Comparison of ENCODE assay signal across 20 mouse cellular contexts in genomic region chr6:97290687-97291086, GRCm38 (mm10). TPM values are rescaled to one million over a fixed set of nuclear protein-coding genes. Genes with fewer than 3 reads are reported as not detected.
A peak's percentile ranks its signal among the peaks of the same experiment; 100 is the strongest.
DNase-seq lines count a peak whose midpoint lies in the region; ATAC-seq and TF ChIP-seq lines count a peak whose summit lies in the region.
"Had no signal": no experiment of that assay in that cellular context is flagged by ENCODE, and none has a peak within 500 bp of the region (broad histone marks: within the 10 kb centered on the region; RNA-seq: fewer than 3 reads in every experiment).

No protein-coding gene starts in this region.

- H3K27ac ChIP-seq in gastrocnemius, adult 2 months, result peak overlapping the region; percentile 66
- H3K27ac ChIP-seq in kidney, embryonic 16.5 days (ENCODE audit: low read length), result peak overlapping the region; percentile 55; the same call in 1 of the 2 replicates
- no peak overlapping the region for H3K27ac ChIP-seq in forebrain, embryonic 14.5 days (ENCODE audit: low read depth, low read length)
- H3K27ac ChIP-seq: embryonic facial prominence, embryonic 13.5 days; hindbrain, embryonic 10.5 days had no signal

- DNase-seq in gastrocnemius, adult 2 months, result no peak
- no peak for DNase-seq in gastrocnemius, postnatal 36 days
- no peak for DNase-seq in kidney, adult 9 months
- peak; percentile 42 for DNase-seq in brain, adult 2 months (ENCODE audit: low read depth, low spot score)
- peak; percentile 27 for DNase-seq in forebrain, embryonic 14.5 days (ENCODE audit: low spot score)
- no peak for DNase-seq in thymus, postnatal 10 days (ENCODE audit: low spot score in 2 of 2)
- DNase-seq: B cell, adult 2 months; cerebellum, adult 11 months; gastrocnemius, postnatal 25 days; kidney, postnatal 10 days; midbrain, embryonic 14.5 days; spleen, adult 18-20 months; thymus, postnatal 4 days had no signal

- H3K36me3 ChIP-seq in kidney, embryonic 16.5 days (ENCODE audit: insufficient read depth, low read length), result peaks cover 22% of the 10 kb centered on the region
- H3K36me3 ChIP-seq in forebrain, embryonic 14.5 days (ENCODE audit: control insufficient read depth, insufficient read depth, low read length), result peaks cover 50% of the 10 kb centered on the region

- 58% methylated on average over 3 of the region's 3 CpGs for WGBS in kidney, embryonic 16.5 days
- WGBS in forebrain, embryonic 14.5 days, result 19% methylated on average over 3 of the region's 3 CpGs

- no peaks in the 10 kb centered on the region for H3K27me3 ChIP-seq in kidney, embryonic 16.5 days (ENCODE audit: insufficient read depth, low read length)
- H3K27me3 ChIP-seq in forebrain, embryonic 14.5 days (replicated peaks; ENCODE audit: control insufficient read depth, insufficient read depth, low read length), result no peaks in the 10 kb centered on the region
- H3K27me3 ChIP-seq: Patski had no signal

- H3K4me1 ChIP-seq in kidney, embryonic 16.5 days (ENCODE audit: insufficient read depth, low read length), result peaks cover 10% of the 10 kb centered on the region
- H3K4me1 ChIP-seq in forebrain, embryonic 14.5 days (ENCODE audit: control insufficient read depth, insufficient read depth, low read length), result peaks cover 7% of the 10 kb centered on the region

- H3K4me3 ChIP-seq in gastrocnemius, adult 2 months, result peak overlapping the region; percentile 41; the same call in 1 of the 2 replicates
- H3K4me3 ChIP-seq in kidney, embryonic 16.5 days (ENCODE audit: low read length), result no peak overlapping the region
- no peak overlapping the region for H3K4me3 ChIP-seq in forebrain, embryonic 14.5 days (ENCODE audit: low read depth, low read length)
- H3K4me3 ChIP-seq: embryonic facial prominence, embryonic 13.5 days; hindbrain, embryonic 10.5 days had no signal

- no peak overlapping the region for H3K9ac ChIP-seq in kidney, embryonic 16.5 days (replicated peaks; ENCODE audit: low read length)
- H3K9ac ChIP-seq in forebrain, embryonic 14.5 days (ENCODE audit: low read length), result no peak overlapping the region
- H3K9ac ChIP-seq: embryonic facial prominence, embryonic 13.5 days had no signal

- H3K4me2 ChIP-seq in kidney, embryonic 16.5 days (replicated peaks; ENCODE audit: low read depth, low read length), result peak overlapping the region; percentile 6; the same call in 1 of the 2 replicates
- no peak overlapping the region for H3K4me2 ChIP-seq in forebrain, embryonic 14.5 days (ENCODE audit: low read length)
- H3K4me2 ChIP-seq: embryonic facial prominence, embryonic 13.5 days had no signal

- TF ChIP-seq CTCF in gastrocnemius, adult 2 months (IDR thresholded peaks at IDR 0.05), result no peak

- intact Hi-C loops in gastrocnemius, adult 2 months (cut with DNase I), result no loop called here
- intact Hi-C loops in gastrocnemius, postnatal 36 days (cut with DNase I), result no loop called here

- H3K9me3 ChIP-seq in kidney, embryonic 16.5 days (ENCODE audit: low read length), result no peaks in the 10 kb centered on the region
- no peaks in the 10 kb centered on the region for H3K9me3 ChIP-seq in forebrain, embryonic 14.5 days (replicated peaks; ENCODE audit: control insufficient read depth, low read length)
- H3K9me3 ChIP-seq: embryonic facial prominence, embryonic 13.5 days; hindbrain, embryonic 10.5 days had no signal

- no peak for ATAC-seq in kidney, embryonic 16.5 days (ENCODE audit: low FRiP score, low TSS enrichment)
- ATAC-seq in forebrain, embryonic 14.5 days, result no peak
- ATAC-seq: inflammation-experienced regulatory T-cells, adult 6 months; Patski had no signal

RNA-seq across cellular contexts. Expression of gene Lmod3, which starts 38.1 kb away (rescaled TPM):
- 100 to 1,000 TPM in 1 of 2 experiments, 10 to 100 TPM in 1; 95.4 to 186 TPM for total RNA-seq in gastrocnemius, adult 2 months (2021)
- 100 to 1,000 TPM; 126 to 132 TPM for total RNA-seq in gastrocnemius, postnatal 36 days (2021)
- polyA plus RNA-seq in kidney, embryonic 16.5 days (2015; fragmentation: Nextera tagmentation; extraction: Ambion mirVana), result 0.15 and 0.52 TPM in 2 replicates
- not detected in 2 replicates for polyA plus RNA-seq in forebrain, embryonic 14.5 days (2014; fragmentation: Nextera tagmentation; extraction: Ambion mirVana)
- total RNA-seq: left cerebral cortex, postnatal 25 days had no signal
- polyA plus RNA-seq: frontal cortex, adult 2 months; hindbrain, embryonic 10.5 days; midbrain, embryonic 14.5 days; Patski had no signal

Comparison
In these comparisons a context has a peak if more than half of its experiments do, and no peak if none do; other contexts are left out.
1. DNase-seq: peak in brain, adult 2 months (single experiment) and forebrain, embryonic 14.5 days (single experiment); none in gastrocnemius, adult 2 months (single experiment), gastrocnemius, postnatal 36 days (0 of 2), kidney, adult 9 months (single experiment) and thymus, postnatal 10 days (0 of 2).